Comparison of ENCODE assay signal across 9 mouse cellular contexts in the genomic region with DNA sequence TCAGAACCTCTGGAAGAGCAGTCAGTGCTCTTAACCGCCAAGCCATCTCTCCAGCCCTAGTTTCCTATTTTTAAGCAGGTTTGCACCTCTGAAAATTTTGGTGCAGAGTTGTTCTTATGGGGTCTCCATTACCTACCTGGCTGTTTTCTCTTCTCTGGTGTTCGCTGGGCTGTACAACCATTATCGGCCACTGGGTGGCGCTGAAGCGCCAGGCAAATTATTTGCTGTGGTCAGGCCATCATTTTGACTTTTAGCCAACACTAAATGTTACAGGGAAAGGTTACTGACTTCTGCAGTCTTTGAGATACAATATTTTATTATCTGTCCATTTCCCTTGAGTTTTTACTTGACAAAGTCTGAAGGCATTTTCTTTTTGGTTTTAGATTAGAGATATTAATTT.
A peak's percentile ranks its signal among the peaks of the same experiment; 100 is the strongest.
DNase-seq lines count a peak whose midpoint lies in the region; ATAC-seq and TF ChIP-seq lines count a peak whose summit lies in the region.
"Had no signal": no experiment of that assay in that cellular context is flagged by ENCODE, and none has a peak within 500 bp of the region (broad histone marks: within the 10 kb centered on the region; RNA-seq: fewer than 3 reads in every experiment).

No protein-coding gene starts in this region.

- TF ChIP-seq CTCF in thymus, adult 2 months (IDR thresholded peaks at IDR 0.05; ENCODE audit: borderline replicate concordance, control insufficient read depth, extremely low read depth, insufficient read depth, low read length, poor library complexity) = peak; percentile 16; the same call in 1 of the 2 replicates

- H3K9ac ChIP-seq in hindbrain, embryonic 14.5 days = no peak overlapping the region
- H3K9ac ChIP-seq in hindbrain, embryonic 16.5 days (ENCODE audit: low read depth, low read length) = no peak overlapping the region
- no peak overlapping the region for H3K9ac ChIP-seq in ES-E14 (ENCODE audit: insufficient read depth, low read depth, low read length, poor library complexity, severe bottlenecking)
- H3K9ac ChIP-seq: embryonic facial prominence, embryonic 13.5 days had no signal

- in situ Hi-C loops in ES-E14 (cut with MboI; ENCODE audit: low sequenced_read_pairs in 2 of 2, unreplicated experiment in 2 of 2) = no loop called here

- H3K9me3 ChIP-seq in hindbrain, embryonic 14.5 days (ENCODE audit: control insufficient read depth, low read length) = no peaks in the 10 kb centered on the region
- no peaks in the 10 kb centered on the region for H3K9me3 ChIP-seq in hindbrain, embryonic 16.5 days (ENCODE audit: control insufficient read depth, low read length)
- no peaks in the 10 kb centered on the region for H3K9me3 ChIP-seq in ES-E14 (ENCODE audit: control insufficient read depth, insufficient read depth, low read depth, low read length)
- H3K9me3 ChIP-seq: embryonic facial prominence, embryonic 13.5 days had no signal

- H3K4me2 ChIP-seq in hindbrain, embryonic 14.5 days (replicated peaks) = no peak overlapping the region
- H3K4me2 ChIP-seq in hindbrain, embryonic 16.5 days (ENCODE audit: low read length) = no peak overlapping the region
- H3K4me2 ChIP-seq: embryonic facial prominence, embryonic 13.5 days had no signal

- no peak for TF ChIP-seq POLR2A in thymus, adult 2 months (IDR thresholded peaks at IDR 0.05; ENCODE audit: control insufficient read depth, extremely low read depth, insufficient read depth, low read length, poor library complexity)

- DNase-seq in hindbrain, embryonic 14.5 days (ENCODE audit: low spot score) = peak; percentile 70
- peak; percentile 38 for DNase-seq in ES-E14 (ENCODE audit: low read depth, low spot score)
- DNase-seq in c-Kit-positive CD71-positive TER-119-negative erythroid progenitor cells, embryonic 14.5 days (ENCODE audit: low read depth) = peak; percentile 34
- DNase-seq in frontal cortex, postnatal 36 days (ENCODE audit: low spot score in 2 of 2) = peak; percentile 30 to 64
- peak; percentile 20 to 60 for DNase-seq in layer of hippocampus, adult 18-20 months (ENCODE audit: low spot score in 2 of 2)
- peak; percentile 41 to 54 for DNase-seq in lung, postnatal 4 days
- peak; percentile 39 for DNase-seq in thymus, adult 2 months

- H3K4me3 ChIP-seq in hindbrain, embryonic 14.5 days (replicated peaks; ENCODE audit: low read length) = no peak overlapping the region
- H3K4me3 ChIP-seq in hindbrain, embryonic 16.5 days (ENCODE audit: low read length) = no peak overlapping the region
- H3K4me3 ChIP-seq in ES-E14 (ENCODE audit: insufficient read depth in 1 of 2, low read depth in 1 of 2, low read length in 2 of 2, poor library complexity in 1 of 2, severe bottlenecking in 1 of 2) = no peak overlapping the region
- H3K4me3 ChIP-seq in thymus, adult 2 months (ENCODE audit: control insufficient read depth, insufficient read depth, low read length) = no peak overlapping the region
- H3K4me3 ChIP-seq: embryonic facial prominence, embryonic 13.5 days had no signal

- H3K36me3 ChIP-seq in hindbrain, embryonic 14.5 days (replicated peaks; ENCODE audit: control insufficient read depth, insufficient read depth) = no peaks in the 10 kb centered on the region
- H3K36me3 ChIP-seq in hindbrain, embryonic 16.5 days (ENCODE audit: control insufficient read depth, insufficient read depth, low read length) = no peaks in the 10 kb centered on the region
- H3K36me3 ChIP-seq in ES-E14 (ENCODE audit: control insufficient read depth, insufficient read depth, low read length, poor library complexity, severe bottlenecking) = no peaks in the 10 kb centered on the region
- H3K36me3 ChIP-seq in thymus, adult 2 months (ENCODE audit: control insufficient read depth, insufficient read depth, low read length) = no peaks in the 10 kb centered on the region
- H3K36me3 ChIP-seq: embryonic facial prominence, embryonic 13.5 days had no signal

- no peaks in the 10 kb centered on the region for H3K4me1 ChIP-seq in hindbrain, embryonic 14.5 days (replicated peaks; ENCODE audit: control insufficient read depth, insufficient read depth, low read length)
- H3K4me1 ChIP-seq in hindbrain, embryonic 16.5 days (ENCODE audit: control insufficient read depth, insufficient read depth, low read depth, low read length) = no peaks in the 10 kb centered on the region
- H3K4me1 ChIP-seq in ES-E14 (ENCODE audit: control insufficient read depth in 2 of 2, insufficient read depth in 2 of 2, low read length in 2 of 2, poor library complexity in 1 of 2) = no peaks in the 10 kb centered on the region
- H3K4me1 ChIP-seq in thymus, adult 2 months (replicated peaks; ENCODE audit: control insufficient read depth, insufficient read depth, low read length) = no peaks in the 10 kb centered on the region
- H3K4me1 ChIP-seq: embryonic facial prominence, embryonic 13.5 days had no signal

- no peaks in the 10 kb centered on the region for H3K27me3 ChIP-seq in hindbrain, embryonic 14.5 days (ENCODE audit: control insufficient read depth, insufficient read depth, low read length)
- no peaks in the 10 kb centered on the region for H3K27me3 ChIP-seq in hindbrain, embryonic 16.5 days (replicated peaks; ENCODE audit: control insufficient read depth, insufficient read depth, low read length)
- H3K27me3 ChIP-seq in thymus, adult 2 months (ENCODE audit: control insufficient read depth, insufficient read depth, low read length) = no peaks in the 10 kb centered on the region
- H3K27me3 ChIP-seq: embryonic facial prominence, embryonic 13.5 days had no signal

- ATAC-seq in hindbrain, embryonic 14.5 days (ENCODE audit: low FRiP score) = no peak
- no peak for ATAC-seq in hindbrain, embryonic 16.5 days

- 3% methylated on average over 5 of the region's 5 CpGs for WGBS in hindbrain, embryonic 14.5 days
- WGBS in hindbrain, embryonic 16.5 days = 6% methylated on average over 5 of the region's 5 CpGs
- 13% methylated on average over 5 of the region's 5 CpGs for WGBS in thymus, adult 2 months

- H3K27ac ChIP-seq in hindbrain, embryonic 14.5 days = no peak overlapping the region
- no peak overlapping the region for H3K27ac ChIP-seq in hindbrain, embryonic 16.5 days (ENCODE audit: low read depth, low read length)
- no peak overlapping the region for H3K27ac ChIP-seq in ES-E14 (ENCODE audit: insufficient read depth, low read depth, low read length, poor library complexity, severe bottlenecking)
- no peak overlapping the region for H3K27ac ChIP-seq in thymus, adult 2 months (ENCODE audit: control insufficient read depth, insufficient read depth, low read length)
- H3K27ac ChIP-seq: embryonic facial prominence, embryonic 13.5 days had no signal

TF ChIP-seq in ES-E14, 5 proteins besides CTCF, POLR2A, EP300 and RAD21:
- TF ChIP-seq HCFC1 (IDR thresholded peaks at IDR 0.05; ENCODE audit: borderline replicate concordance, insufficient read depth, low read length) (no peak), ZC3H11A (IDR thresholded peaks at IDR 0.05; ENCODE audit: borderline replicate concordance, low read depth, low read length) (0 out of 2 replicates have a peak, but pooled peaks have one; percentile 28)
